ENCODE assay signal across 8 mouse cellular contexts in genomic region chr17:80887021-80887748, GRCm38 (mm10). TPM values are rescaled to one million over a fixed set of nuclear protein-coding genes. Genes with fewer than 3 reads are reported as not detected.
DNase-seq lines count a peak whose midpoint lies in the region; ATAC-seq and TF ChIP-seq lines count a peak whose summit lies in the region.

No protein-coding gene starts in this region.

- no peaks in the 10 kb centered on the region for H3K36me3 ChIP-seq in kidney, adult 2 months (ENCODE audit: control insufficient read depth, insufficient read depth, low read length)
- no peaks in the 10 kb centered on the region for H3K36me3 ChIP-seq in hindbrain, embryonic 12.5 days
- no peaks in the 10 kb centered on the region for H3K36me3 ChIP-seq in neural tube, embryonic 13.5 days
- H3K36me3 ChIP-seq in intestine, embryonic 15.5 days, result no peaks in the 10 kb centered on the region

- H3K9ac ChIP-seq in hindbrain, embryonic 12.5 days, result no peak overlapping the region
- no peak overlapping the region for H3K9ac ChIP-seq in neural tube, embryonic 13.5 days
- no peak overlapping the region for H3K9ac ChIP-seq in intestine, embryonic 15.5 days

- H3K4me2 ChIP-seq in hindbrain, embryonic 12.5 days (replicated peaks), result peak overlapping the region; percentile 26; the same call in 1 of the 2 replicates
- peak overlapping the region; percentile 39 for H3K4me2 ChIP-seq in neural tube, embryonic 13.5 days
- no peak overlapping the region; the same call in 1 of the 2 replicates for H3K4me2 ChIP-seq in intestine, embryonic 15.5 days (replicated peaks)

- no peaks in the 10 kb centered on the region for H3K9me3 ChIP-seq in hindbrain, embryonic 12.5 days (replicated peaks)
- H3K9me3 ChIP-seq in neural tube, embryonic 13.5 days, result no peaks in the 10 kb centered on the region
- no peaks in the 10 kb centered on the region for H3K9me3 ChIP-seq in intestine, embryonic 15.5 days

- H3K27me3 ChIP-seq in kidney, adult 2 months (replicated peaks; ENCODE audit: control insufficient read depth, insufficient read depth, low read length), result no peaks in the 10 kb centered on the region
- no peaks in the 10 kb centered on the region for H3K27me3 ChIP-seq in hindbrain, embryonic 12.5 days
- H3K27me3 ChIP-seq in neural tube, embryonic 13.5 days, result no peaks in the 10 kb centered on the region
- no peaks in the 10 kb centered on the region for H3K27me3 ChIP-seq in intestine, embryonic 15.5 days (replicated peaks)

- intact Hi-C loops in left cerebral cortex, adult 2 months (cut with DNase I), result no loop called here

- peaks cover 4% of the 10 kb centered on the region; the same call in 1 of the 2 replicates for H3K4me1 ChIP-seq in kidney, adult 2 months (ENCODE audit: control insufficient read depth, insufficient read depth, low read length)
- H3K4me1 ChIP-seq in hindbrain, embryonic 12.5 days, result peaks cover 22% of the 10 kb centered on the region
- peaks cover 41% of the 10 kb centered on the region for H3K4me1 ChIP-seq in neural tube, embryonic 13.5 days (replicated peaks)
- peaks cover 8% of the 10 kb centered on the region for H3K4me1 ChIP-seq in intestine, embryonic 15.5 days (replicated peaks)

- peak; percentile 19 for DNase-seq in kidney, adult 2 months
- DNase-seq in kidney, postnatal 14 days, result no peak
- peak; percentile 78 for DNase-seq in embryo, embryonic 11 days
- DNase-seq in adrenal gland, postnatal 14 days, result no peak
- no peak for DNase-seq in left cerebral cortex, adult 2 months (ENCODE audit: extremely low spot score in 1 of 2, low spot score in 2 of 2)

- no peak for TF ChIP-seq CTCF in kidney, adult 2 months (conservative IDR thresholded peaks at IDR 0.05; ENCODE audit: insufficient read depth, insufficient read length, low read depth, low read length)
- no peak for TF ChIP-seq CTCF in left cerebral cortex, adult 2 months (IDR thresholded peaks at IDR 0.05)

- H3K4me3 ChIP-seq in kidney, adult 2 months (ENCODE audit: insufficient read depth, low read depth, low read length), result no peak overlapping the region
- H3K4me3 ChIP-seq in hindbrain, embryonic 12.5 days, result no peak overlapping the region
- no peak overlapping the region for H3K4me3 ChIP-seq in neural tube, embryonic 13.5 days
- H3K4me3 ChIP-seq in intestine, embryonic 15.5 days (replicated peaks), result no peak overlapping the region
- H3K4me3 ChIP-seq in left cerebral cortex, adult 2 months, result no peak overlapping the region

- TF ChIP-seq POLR2A in kidney, adult 2 months (IDR thresholded peaks at IDR 0.05; ENCODE audit: low read depth, low read length), result no peak

- WGBS in kidney, adult 2 months, result 39% methylated on average over 18 of the region's 18 CpGs
- 19% methylated on average over 18 of the region's 18 CpGs for WGBS in hindbrain, embryonic 12.5 days
- WGBS in neural tube, embryonic 13.5 days, result 5% methylated on average over 18 of the region's 18 CpGs
- 31% methylated on average over 18 of the region's 18 CpGs for WGBS in intestine, embryonic 15.5 days

- peak; percentile 74 for ATAC-seq in hindbrain, embryonic 12.5 days (ENCODE audit: low FRiP score)
- peak; percentile 71 for ATAC-seq in neural tube, embryonic 13.5 days (ENCODE audit: low read depth)
- ATAC-seq in intestine, embryonic 15.5 days, result no peak

- no peak overlapping the region for H3K27ac ChIP-seq in kidney, adult 2 months (ENCODE audit: insufficient read depth, low read depth, low read length)
- peak overlapping the region; percentile 79 for H3K27ac ChIP-seq in hindbrain, embryonic 12.5 days
- H3K27ac ChIP-seq in neural tube, embryonic 13.5 days (replicated peaks), result peak overlapping the region; percentile 73
- H3K27ac ChIP-seq in intestine, embryonic 15.5 days, result no peak overlapping the region
- H3K27ac ChIP-seq in left cerebral cortex, adult 2 months, result no peak overlapping the region

RNA-seq across cellular contexts. Expression of gene Tmem178, which starts 57.2 kb away (rescaled TPM):
- 19.9 and 25.9 TPM in 2 replicates for polyA plus RNA-seq in kidney, adult 2 months (2012; rRNA removed)
- 23.1 and 23.7 TPM in 2 replicates for polyA plus RNA-seq in hindbrain, embryonic 12.5 days (2016; fragmentation: Nextera tagmentation; extraction: Ambion mirVana)
- 36.5 and 41.6 TPM in 2 replicates for polyA plus RNA-seq in neural tube, embryonic 13.5 days (2015; fragmentation: Nextera tagmentation; extraction: Ambion mirVana)
- total RNA-seq in adrenal gland, postnatal 14 days (2021), result 4.5 and 6.6 TPM in 2 replicates
- polyA plus RNA-seq in intestine, embryonic 15.5 days (2015; fragmentation: Nextera tagmentation; extraction: Ambion mirVana), result 2.6 and 3.4 TPM in 2 replicates
- 100 to 1,000 TPM; 108 to 141 TPM for total RNA-seq in left cerebral cortex, adult 2 months (2021)

Comparison
In these comparisons a context has a peak if more than half of its experiments do, and no peak if none do; other contexts are left out.
1. DNase-seq: peak in kidney, adult 2 months (single experiment) and embryo, embryonic 11 days (single experiment); none in kidney, postnatal 14 days (single experiment), adrenal gland, postnatal 14 days (single experiment) and left cerebral cortex, adult 2 months (0 of 2).
2. H3K27ac ChIP-seq: peak in hindbrain, embryonic 12.5 days (single experiment) and neural tube, embryonic 13.5 days (single experiment); none in kidney, adult 2 months (single experiment), intestine, embryonic 15.5 days (single experiment) and left cerebral cortex, adult 2 months (single experiment).